Mouse (Mus musculus) hindbrain, postnatal 0 days (tissue): ENCODE data around the gene Srrm1. TPM values are rescaled to one million over a fixed set of nuclear protein-coding genes. Genes with fewer than 3 reads are reported as not detected.
A peak's percentile ranks its signal among the peaks of the same experiment; 100 is the strongest.

Experiments
- ATAC-seq: fragments of 200-750 bp; cut with Nextera tagmentation; 2 replicates; pipeline ENCODE4 v1.8.0; 2017; ENCODE audit warnings: mild to moderate bottlenecking, moderate TSS enrichment, moderate library complexity
- DNase-seq: peaks from one replicate; pipeline ENCODE4 v3.0.0-alpha.2; 2015; ENCODE audit warnings: low spot score
- H3K27ac ChIP-seq: fragments of 300-500 bp; sonication (generic); 2 replicates; pipeline ENCODE4 v1.5.1; 2014; ENCODE audit warnings: mild to moderate bottlenecking
- H3K27me3 ChIP-seq: fragments of 300-500 bp; sonication (generic); 2 replicates; pipeline ENCODE4 v1.6.1; 2014; ENCODE audit warnings: low read length, mixed read lengths; ENCODE audit not compliant: insufficient read depth
- H3K36me3 ChIP-seq: fragments of 300-500 bp; sonication (generic); 2 replicates; pipeline ENCODE4 v1.6.1; 2014; ENCODE audit warnings: low read length, mixed read lengths; ENCODE audit not compliant: insufficient read depth
- H3K4me1 ChIP-seq: fragments of 300-500 bp; sonication (generic); 2 replicates; pipeline ENCODE4 v1.6.1; 2014; ENCODE audit warnings: antibody characterized with exemption, low read length, mixed read lengths; ENCODE audit not compliant: insufficient read depth
- H3K4me2 ChIP-seq: fragments of 300-500 bp; sonication (generic); 2 replicates; pipeline ENCODE4 v1.6.1; 2014; ENCODE audit warnings: low read depth, mild to moderate bottlenecking, low read length, moderate library complexity, mixed read lengths
- H3K4me3 ChIP-seq: fragments of 300-500 bp; sonication (generic); 2 replicates; pipeline ENCODE4 v1.5.1; 2014; ENCODE audit warnings: low read length
- H3K9ac ChIP-seq: fragments of 300-500 bp; sonication (generic); replicated peaks from 2 replicates; pipeline ENCODE4 v1.6.1; 2014; ENCODE audit warnings: mild to moderate bottlenecking, low read length, moderate library complexity, mixed read lengths
- H3K9me3 ChIP-seq: fragments of 300-500 bp; sonication (generic); 2 replicates; pipeline ENCODE4 v1.6.1; 2016; ENCODE audit warnings: low read length, mixed read lengths
- CTCF ChIP-seq: IDR thresholded peaks from 2 replicates; pipeline ENCODE4 v1.5.1; 2016; ENCODE audit warnings: antibody characterized with exemption, control low read depth, low read depth
- WGBS: fragments of 180-500 bp; shearing (Covaris S2); extraction: QIAGEN DNeasy Blood & Tissue Kit; methylation state at CpG from one replicate; pipeline ENCODE4 v1.1.7; 2014; 5-methylcytosine and 5-hydroxymethylcytosine counted together
- polyA plus RNA-seq: library from polyadenylated mRNA; unstranded; fragments of >200 nt; fragmentation: Nextera tagmentation; extraction: Ambion mirVana; gene quantifications from 2 replicates; pipeline ENCODE4 v1.2.1, GENCODE M21; 2015
- total RNA-seq: library from RNA; depleted of rRNA; stranded (reverse); fragments of >200 nt; gene quantifications from 2 replicates; pipeline ENCODE4 v1.2.3, GENCODE M21; 2014

The Srrm1 gene
- total and polyA plus RNA-seq, 2 experiments from 2014 or later = 21.2 to 173 TPM

DNA sequence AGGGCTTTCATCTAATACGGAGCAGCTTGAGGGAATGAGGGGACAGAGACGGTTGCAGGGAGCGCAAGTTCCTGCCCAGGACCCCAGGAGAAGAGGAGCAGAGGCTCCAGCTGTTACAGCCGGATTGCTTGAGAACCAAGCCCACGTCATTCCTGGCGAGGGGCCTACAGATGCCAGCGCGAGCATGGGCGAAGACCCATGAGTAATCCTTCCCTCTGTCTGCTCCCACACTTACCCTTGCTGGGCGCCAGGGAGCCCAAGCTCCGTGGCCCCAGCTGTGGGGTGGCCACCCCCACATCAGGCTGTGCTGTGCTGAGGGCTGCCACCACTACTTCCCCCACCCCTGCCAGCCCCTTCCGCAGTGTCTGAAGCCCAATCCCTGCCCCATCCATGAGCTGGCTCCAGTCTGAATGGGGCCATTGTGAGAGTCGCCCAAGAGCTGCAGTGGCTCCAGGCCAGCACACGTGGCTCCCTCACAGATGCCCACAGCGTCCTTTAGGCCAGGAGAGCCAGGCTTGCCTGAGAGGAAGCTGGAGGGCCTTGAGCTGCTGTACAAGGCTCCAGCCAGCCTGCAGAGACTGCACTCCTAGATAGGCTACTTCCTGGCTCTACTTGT lies 55.1 kb downstream of the Srrm1 start:
- Histone ChIP-seq H3K9ac (no peak overlapping the region), H3K27ac (peak overlapping the region; percentile 60; the same call in 1 of the 2 replicates), H3K27me3 (no peaks in the 10 kb centered on the region), H3K4me3 (no peak overlapping the region), H3K9me3 (no peaks in the 10 kb centered on the region), H3K4me2 (peak overlapping the region; percentile 30; the same call in 1 of the 2 replicates), H3K36me3 (no peaks in the 10 kb centered on the region), H3K4me1 (peaks cover 10% of the 10 kb centered on the region; the same call in 1 of the 2 replicates)
- TF ChIP-seq CTCF = no peak
- ATAC-seq (peak; percentile 95), DNase-seq (peak; percentile 88)
- 42% methylated on average over 15 of the region's 15 CpGs for WGBS

DNA sequence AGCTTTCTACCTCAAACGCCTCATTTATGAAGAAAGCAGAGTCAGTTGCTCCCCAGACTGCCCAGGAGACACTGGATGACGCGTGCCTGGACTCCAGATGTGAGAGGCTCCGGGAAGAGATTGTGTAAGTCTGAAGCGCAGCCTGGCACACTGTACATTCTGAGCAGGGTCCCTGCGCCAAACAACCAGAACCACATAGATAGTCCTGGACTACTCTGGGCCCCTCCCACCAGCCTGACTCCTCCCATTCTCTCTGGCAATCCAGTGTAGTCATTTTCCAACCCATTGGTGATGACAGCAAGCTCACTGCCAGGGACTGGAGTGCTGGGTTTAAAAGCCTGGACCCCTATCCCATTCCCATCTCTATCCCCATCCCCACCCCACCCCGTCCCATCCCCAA lies 56.0 kb downstream of the Srrm1 start:
- WGBS = 85% methylated on average over 7 of the region's 7 CpGs
- ATAC-seq = no peak
- Histone ChIP-seq H3K9me3 (no peaks in the 10 kb centered on the region), H3K27me3 (no peaks in the 10 kb centered on the region), H3K4me3 (no peak overlapping the region), H3K4me1 (peaks cover 10% of the 10 kb centered on the region; the same call in 1 of the 2 replicates), H3K27ac (no peak overlapping the region), H3K4me2 (no peak overlapping the region), H3K36me3 (no peaks in the 10 kb centered on the region), H3K9ac (no peak overlapping the region)
- TF ChIP-seq CTCF = no peak
- no peak for DNase-seq

DNA sequence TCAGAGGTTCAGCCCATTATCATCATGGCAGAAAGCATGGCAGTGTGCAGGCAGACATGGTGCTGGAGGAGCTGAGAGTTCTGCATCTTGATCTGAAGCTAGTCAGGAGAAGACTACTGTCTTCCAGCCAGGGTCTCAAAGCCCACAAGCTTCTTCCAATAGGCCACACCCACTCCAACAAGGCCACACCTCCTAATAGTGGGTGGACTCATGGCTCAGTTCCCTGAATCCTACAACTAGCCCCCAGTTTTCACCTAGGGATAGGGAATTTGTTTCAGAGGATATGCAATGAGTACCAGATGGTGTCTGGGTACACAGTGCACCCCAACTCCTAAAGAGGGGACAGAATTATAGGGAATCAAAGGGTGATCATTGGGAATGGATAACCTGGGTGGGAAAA lies 56.6 kb downstream of the Srrm1 start:
- Histone ChIP-seq H3K4me3 (no peak overlapping the region), H3K4me2 (no peak overlapping the region), H3K27me3 (no peaks in the 10 kb centered on the region), H3K36me3 (no peaks in the 10 kb centered on the region), H3K4me1 (peaks cover 10% of the 10 kb centered on the region; the same call in 1 of the 2 replicates), H3K9ac (no peak overlapping the region), H3K9me3 (no peaks in the 10 kb centered on the region), H3K27ac (no peak overlapping the region)
- ATAC-seq (no peak), DNase-seq (no peak)
- no peak for TF ChIP-seq CTCF

DNA sequence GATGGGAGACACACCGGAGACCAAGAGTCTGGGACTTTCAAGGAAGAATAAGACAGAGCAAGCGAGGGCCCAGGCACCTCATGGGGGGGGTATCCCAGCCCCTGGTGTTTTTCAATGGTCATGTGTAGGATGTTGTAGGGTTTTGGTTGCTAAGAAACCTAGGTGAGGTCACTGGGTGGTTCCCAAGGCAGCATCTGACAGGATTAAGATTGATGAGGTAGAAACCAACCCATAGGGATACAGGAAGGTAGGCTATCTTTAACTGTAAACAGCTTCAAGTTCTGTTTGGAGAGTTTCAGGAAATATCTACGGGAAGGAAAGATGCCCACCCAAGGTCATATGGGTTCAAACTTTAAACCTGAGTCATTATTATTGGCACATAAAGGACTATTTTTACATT lies 59.3 kb downstream of the Srrm1 start:
- no peak for TF ChIP-seq CTCF
- H3K27me3 ChIP-seq = no peaks in the 10 kb centered on the region
- no peaks in the 10 kb centered on the region for H3K9me3 ChIP-seq
- H3K4me1 ChIP-seq = peaks cover 9% of the 10 kb centered on the region; the same call in 1 of the 2 replicates
- no peaks in the 10 kb centered on the region for H3K36me3 ChIP-seq
- no peak overlapping the region for H3K27ac ChIP-seq
- WGBS = 74% methylated on average over 3 of the region's 3 CpGs
- no peak for ATAC-seq
- no peak overlapping the region for H3K9ac ChIP-seq
- no peak overlapping the region for H3K4me3 ChIP-seq
- no peak for DNase-seq
- H3K4me2 ChIP-seq = no peak overlapping the region

DNA sequence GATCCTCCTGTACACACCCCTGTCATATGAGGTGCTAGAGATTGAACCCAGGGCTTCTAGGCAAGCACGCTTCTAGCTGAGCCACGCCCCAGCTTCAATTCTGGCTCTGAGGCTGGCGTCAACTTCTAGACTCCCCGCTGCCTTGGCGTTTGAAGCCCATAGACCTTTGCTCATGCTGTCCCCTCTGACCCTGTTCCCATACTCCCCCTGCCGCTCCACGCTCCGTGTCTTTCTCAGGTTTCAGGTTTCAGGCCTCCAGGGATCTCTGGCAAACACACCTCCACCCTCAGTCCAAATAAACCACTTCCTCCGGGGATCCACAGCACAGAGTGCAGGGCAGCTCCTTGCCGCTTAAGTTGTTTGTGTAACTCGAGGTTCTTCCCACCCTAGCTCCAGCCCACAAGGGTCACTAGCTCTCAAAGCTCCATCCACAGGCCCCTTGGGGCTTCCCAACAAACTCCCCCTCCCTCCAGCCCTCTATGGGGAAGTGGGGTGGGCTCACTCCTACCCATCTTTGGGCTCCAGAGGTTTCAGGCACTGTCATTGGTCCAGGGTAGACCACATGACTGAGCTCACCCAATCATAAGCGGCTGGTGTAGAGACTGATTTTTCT lies 60.5 kb downstream of the Srrm1 start:
- no peaks in the 10 kb centered on the region for H3K9me3 ChIP-seq
- H3K4me3 ChIP-seq = no peak overlapping the region
- no peak overlapping the region for H3K9ac ChIP-seq
- TF ChIP-seq CTCF = no peak
- WGBS = 12% methylated on average over 12 of the region's 12 CpGs
- H3K27me3 ChIP-seq = no peaks in the 10 kb centered on the region
- no peak for DNase-seq
- H3K4me2 ChIP-seq = no peak overlapping the region
- H3K4me1 ChIP-seq = no peaks in the 10 kb centered on the region
- peak; percentile 55; the same call in 1 of the 2 replicates for ATAC-seq
- H3K36me3 ChIP-seq = no peaks in the 10 kb centered on the region
- no peak overlapping the region for H3K27ac ChIP-seq

DNA sequence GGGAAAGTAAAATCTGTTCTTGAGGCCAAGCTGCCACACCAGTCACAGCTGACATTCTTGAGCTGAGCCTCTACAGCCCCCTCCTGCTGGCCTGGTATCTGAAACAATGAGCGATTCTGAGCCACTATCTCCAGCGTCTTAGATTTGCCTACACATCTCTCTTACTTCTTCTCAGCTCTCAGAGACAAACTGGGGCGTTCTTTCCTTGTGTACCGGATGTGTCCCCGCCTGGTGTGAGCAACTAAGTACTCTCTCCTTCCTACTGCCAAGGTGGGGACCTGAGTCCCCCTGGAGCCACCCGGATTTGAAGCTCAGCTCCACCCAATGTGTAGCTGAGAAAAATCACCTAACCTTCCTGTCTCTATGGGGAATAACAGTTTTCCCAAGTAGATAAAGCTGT lies 61.3 kb downstream of the Srrm1 start:
- Histone ChIP-seq H3K4me3 (no peak overlapping the region), H3K36me3 (no peaks in the 10 kb centered on the region), H3K4me1 (0 out of 2 replicates have a peak, but pooled peaks cover 6% of the 10 kb centered on the region), H3K27ac (no peak overlapping the region), H3K9me3 (no peaks in the 10 kb centered on the region), H3K9ac (no peak overlapping the region), H3K27me3 (no peaks in the 10 kb centered on the region), H3K4me2 (no peak overlapping the region)
- TF ChIP-seq CTCF = no peak
- 63% methylated on average over 6 of the region's 6 CpGs for WGBS
- no peak for DNase-seq
- ATAC-seq = no peak

DNA sequence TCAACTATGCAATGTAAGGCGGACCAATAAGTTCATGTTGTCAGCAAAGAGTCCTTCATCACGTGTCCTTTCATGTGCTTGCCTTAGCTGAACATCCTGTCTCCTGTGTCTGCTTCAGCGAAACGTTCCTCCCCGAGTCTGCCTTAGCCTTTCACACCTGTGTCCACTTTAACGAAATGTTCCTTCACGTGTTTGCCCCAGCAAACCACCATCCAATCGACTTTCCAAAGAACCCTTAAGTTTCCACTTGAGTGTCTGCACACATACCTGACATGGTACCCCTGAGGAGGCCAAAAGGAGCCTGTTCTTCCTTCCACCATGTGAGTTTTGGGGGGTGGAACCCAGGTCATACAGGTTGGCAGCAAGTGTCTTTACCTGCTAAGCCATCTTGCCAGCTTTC lies 61.9 kb downstream of the Srrm1 start:
- TF ChIP-seq CTCF = no peak

More for the DNA sequence above, 61.9 kb downstream of the Srrm1 start:
- WGBS = 93% methylated on average over 8 of the region's 8 CpGs
- Histone ChIP-seq H3K9ac (no peak overlapping the region), H3K9me3 (no peaks in the 10 kb centered on the region), H3K27me3 (no peaks in the 10 kb centered on the region), H3K4me1 (0 out of 2 replicates have a peak, but pooled peaks cover 8% of the 10 kb centered on the region), H3K4me3 (no peak overlapping the region), H3K36me3 (no peaks in the 10 kb centered on the region), H3K27ac (no peak overlapping the region), H3K4me2 (no peak overlapping the region)
- no peak for ATAC-seq
- DNase-seq = no peak
